Mouse (Mus musculus): ENCODE measurements at regions not wholly inside any gene's neighbourhood (a gene's known extent, or its start where the extent isn't known, plus 50 kb on each side); places are given as distances from the start of the nearest gene placed in this dataset.

- TF ChIP-seq EP300 (IDR thresholded peaks at IDR 0.05; ENCODE audit: low read depth): no peak
- TF ChIP-seq CTCF (IDR thresholded peaks at IDR 0.05; ENCODE audit: low read depth): no peak
These were observed 743.3 kb upstream of the Sox9 start for GRCm38 (mm10) chr11:112038741-112039140.
